Mouse (Mus musculus) lung, adult 18-20 months (tissue): ENCODE measurements around the gene Slc47a1.

ENCODE experiments used
- DNase-seq, 2 experiments: peaks; one replicate each; pipeline ENCODE4 v3.0.0; 2022; ENCODE audit warnings: mixed read lengths in 2 of 2

Slc47a1 gene

GRCm38 (mm10) chr11:61368668-61369067, 9.5 kb downstream of the Slc47a1 start:
- DNase-seq: no peak

DNA sequence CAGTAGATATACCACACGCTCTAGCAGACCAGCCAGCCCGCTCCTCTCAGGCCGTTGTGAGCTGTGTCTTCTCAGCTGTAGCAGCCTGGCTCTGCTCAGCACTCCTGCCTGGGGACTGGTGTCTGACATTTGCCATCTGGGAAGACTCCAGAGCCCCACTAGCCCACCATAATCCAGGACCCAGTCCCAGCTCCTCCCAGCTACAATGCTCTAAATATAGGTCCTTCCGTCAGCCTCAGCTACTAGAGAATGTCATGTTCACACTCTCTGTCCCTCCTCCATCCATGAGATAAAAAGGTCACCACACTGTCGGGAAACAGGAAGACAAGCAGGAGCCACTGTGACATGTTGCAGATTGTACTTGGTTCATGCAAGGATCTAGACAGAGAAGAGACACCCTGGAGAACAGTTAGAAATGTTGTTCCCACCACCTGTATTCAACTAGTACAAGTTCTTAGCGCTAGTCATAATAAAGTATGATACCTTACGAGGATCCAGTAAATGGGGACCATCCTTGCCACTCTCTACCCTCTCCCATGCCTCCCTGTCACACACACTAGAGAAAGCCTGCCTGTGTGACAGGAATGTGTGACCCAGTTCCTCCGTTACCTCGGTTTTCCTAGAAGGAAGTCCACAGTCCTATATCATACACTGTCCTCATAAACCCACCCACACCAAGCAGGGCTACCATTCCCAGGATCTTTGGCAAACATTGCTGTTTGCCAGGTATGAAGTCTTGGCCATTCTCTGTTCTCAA, 11.4 kb downstream of the Slc47a1 start:
- no peak for DNase-seq

GRCm38 (mm10) chr11:61365938-61366337, 12.2 kb downstream of the Slc47a1 start:
- DNase-seq: no peak

- no peak for DNase-seq
Observed at GRCm38 (mm10) chr11:61364096-61364495, 14.0 kb downstream of the Slc47a1 start.

DNA sequence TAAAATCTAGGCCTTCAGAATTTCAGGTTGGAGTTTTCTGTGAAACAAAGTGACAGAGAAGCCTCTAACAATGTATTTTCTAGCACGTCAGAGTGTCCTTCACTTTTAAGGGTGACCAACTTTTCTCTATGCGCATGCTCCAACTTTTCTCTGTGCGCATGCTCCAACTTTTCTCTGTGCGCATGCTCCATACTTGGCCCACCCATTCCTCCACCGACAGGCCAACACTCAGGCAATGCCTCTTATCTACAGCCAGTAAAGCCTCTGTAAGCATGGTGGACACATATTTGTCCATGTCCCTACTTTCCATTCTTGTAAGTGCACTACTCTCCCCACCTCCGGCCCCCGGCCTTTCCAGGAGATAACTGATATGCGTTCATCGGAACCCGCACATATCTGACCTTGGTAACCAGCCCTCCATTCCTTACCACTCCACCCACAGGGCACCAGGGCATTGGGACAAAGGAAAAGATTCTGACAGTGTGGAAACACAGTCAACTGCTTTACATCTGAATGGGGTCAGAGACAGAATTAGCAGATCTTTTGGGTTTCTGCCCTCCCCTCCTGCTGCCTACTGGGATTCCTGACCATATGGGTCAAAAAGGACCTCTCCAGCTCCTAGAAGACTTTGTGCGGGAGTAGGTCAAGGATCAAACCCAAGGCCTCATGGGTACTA, 16.5 kb downstream of the Slc47a1 start:
- no peak for DNase-seq

DNA sequence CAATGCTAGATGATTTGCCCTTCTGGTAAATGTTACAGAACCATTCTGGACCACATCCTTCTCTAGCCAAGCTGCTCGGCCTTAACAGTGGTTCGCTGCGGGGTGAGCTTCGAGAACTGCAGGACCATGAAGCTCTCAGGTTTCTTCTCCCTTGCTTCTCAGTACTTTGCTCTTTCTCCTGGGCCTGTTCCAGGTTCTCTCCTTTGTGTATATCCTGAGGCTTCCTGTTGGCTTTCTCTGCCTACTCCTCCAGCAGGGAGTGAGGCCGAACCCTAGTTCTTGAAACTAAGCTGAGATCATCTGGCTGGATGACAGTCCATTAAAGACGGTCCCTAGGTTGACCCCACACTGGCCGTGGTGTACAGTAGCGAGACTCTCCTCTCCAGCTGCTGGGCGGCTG, 21.5 kb downstream of the Slc47a1 start:
- no peak for DNase-seq

- no peak for DNase-seq
Observed at GRCm38 (mm10) chr11:61356111-61356510, 22.0 kb downstream of the Slc47a1 start.

DNA sequence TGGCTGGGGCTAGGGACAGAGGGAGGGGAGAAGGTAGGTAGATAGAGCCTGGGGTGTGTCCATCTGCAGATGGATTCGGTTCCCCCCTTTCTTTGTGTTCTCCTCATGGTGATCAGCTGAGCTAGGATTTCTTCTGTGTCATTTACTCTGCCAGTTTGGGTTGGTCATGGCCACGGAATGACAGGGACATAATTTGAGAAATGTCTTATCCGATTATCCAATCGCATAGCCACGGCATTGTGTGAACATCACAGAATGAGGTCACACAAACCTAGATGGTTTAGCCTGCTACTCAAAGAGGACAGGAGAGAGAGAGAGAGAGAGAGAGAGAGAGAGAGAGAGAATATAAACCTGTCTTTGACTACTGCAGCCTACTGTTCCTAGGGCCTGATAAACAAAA, 22.8 kb downstream of the Slc47a1 start:
- no peak for DNase-seq

DNA sequence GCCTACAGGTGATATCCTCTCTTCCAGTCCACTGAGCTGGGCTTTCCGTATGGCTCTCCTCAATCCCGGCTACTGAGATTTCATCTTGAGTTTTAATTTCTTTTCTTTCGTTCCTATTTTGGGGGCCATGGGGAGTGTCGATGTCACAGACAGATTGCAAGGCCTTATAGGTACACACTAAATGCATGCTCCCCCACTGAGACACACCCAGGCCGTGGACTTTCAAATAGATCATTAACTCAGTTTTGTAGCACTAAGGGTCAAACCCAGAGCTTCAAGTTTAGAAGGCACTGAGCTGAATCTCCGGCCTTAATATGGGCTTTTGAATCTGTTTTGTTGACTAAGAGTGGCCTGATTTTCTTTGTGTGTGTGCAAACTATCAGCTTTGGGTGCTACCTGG, 23.8 kb downstream of the Slc47a1 start:
- no peak for DNase-seq

DNA sequence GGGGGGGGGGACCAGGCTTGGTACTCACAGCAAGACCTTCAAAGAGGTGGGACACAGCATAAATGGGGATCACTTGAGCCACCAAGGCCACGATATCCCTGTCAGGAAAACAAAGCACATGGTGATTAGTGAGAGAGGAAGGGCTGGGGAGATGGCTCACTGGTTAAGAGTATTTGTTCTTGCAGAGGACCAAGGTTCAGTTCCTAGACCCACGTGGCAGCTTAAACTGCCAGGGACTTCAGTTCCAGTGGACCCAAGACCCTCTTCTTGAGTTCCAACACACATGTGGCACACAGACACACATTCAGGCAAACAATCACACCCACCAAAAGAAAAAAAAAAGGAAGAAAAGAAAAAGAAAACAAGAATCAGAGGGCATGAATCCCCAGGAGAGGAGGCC, 25.1 kb downstream of the Slc47a1 start:
- DNase-seq: no peak

DNA sequence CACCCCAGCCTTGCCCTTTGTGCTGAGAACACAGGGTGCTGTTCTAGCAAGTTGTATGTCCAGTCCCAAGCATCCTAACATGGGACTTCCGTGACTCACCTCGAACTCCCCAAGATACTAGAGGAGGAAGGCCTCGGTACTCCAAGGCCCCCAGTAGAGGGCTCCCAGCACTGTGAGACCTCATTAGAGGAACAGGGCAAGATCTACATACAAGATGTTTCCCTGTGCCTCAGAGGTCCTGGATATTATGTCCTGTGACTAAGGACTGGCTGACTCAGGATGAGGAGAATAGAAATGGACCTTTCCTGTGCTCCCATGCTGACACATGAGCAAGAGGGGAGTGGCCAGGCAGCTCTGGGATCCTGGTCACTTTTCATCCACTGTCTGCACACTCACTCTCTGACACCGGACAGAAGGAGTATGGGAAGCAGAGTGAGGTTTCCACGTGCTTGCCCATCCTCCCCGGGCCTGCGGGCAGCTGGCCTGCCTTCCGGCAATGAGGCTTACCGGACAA, 25.9 kb downstream of the Slc47a1 start:
- no peak for DNase-seq

DNA sequence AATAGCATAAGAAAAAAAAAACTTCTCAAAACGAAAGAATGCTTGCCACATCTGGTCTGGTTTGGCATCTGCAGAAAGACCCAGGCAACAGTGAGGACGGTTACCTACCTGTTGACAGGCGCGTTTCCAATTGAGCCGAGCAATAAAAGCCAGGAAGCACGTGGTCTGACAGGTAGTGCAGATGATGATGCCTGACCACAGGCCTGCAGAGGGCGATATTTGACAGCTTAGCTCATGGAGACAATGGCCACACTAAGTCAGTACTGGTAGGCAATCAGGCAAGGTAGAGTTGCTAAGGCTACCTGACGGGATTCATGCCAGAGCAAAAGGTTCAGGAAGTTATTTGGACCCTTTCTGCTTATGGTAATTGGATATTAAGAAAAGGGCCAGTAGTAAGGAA, 28.8 kb downstream of the Slc47a1 start:
- peak; percentile 83 to 87 for DNase-seq

- DNase-seq: no peak
Observed at GRCm38 (mm10) chr11:61346133-61346532, 32.0 kb downstream of the Slc47a1 start.

GRCm38 (mm10) chr11:61342505-61343420, 35.4 kb downstream of the Slc47a1 start, which contains the start of gene Slc47a2:
Gene Slc47a2, minus strand, starts transcription at chr11:61342860.
- DNase-seq: peak in 1 of 2 experiments; percentile 13

DNA sequence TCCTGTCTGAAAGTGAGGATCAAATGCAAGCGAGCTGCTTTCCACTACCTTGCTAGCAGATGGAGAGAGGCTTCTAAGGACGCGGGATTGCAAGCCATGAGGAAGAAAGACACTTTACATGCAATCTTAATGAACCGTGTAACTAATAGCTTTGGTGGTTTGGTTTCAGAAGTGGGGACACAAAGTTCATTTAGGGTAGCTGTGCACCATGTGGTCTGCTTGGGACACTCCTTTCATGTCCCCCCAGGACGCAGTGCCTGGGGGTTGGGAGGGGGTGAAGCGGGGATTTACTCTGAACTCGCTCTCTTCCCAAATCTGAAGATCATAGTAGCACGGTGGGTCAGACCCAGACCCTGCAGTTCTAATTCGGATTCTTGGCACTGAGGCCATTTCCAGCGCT, 36.2 kb downstream of the Slc47a1 start:
- DNase-seq: no peak

GRCm38 (mm10) chr11:61341233-61341632, 36.9 kb downstream of the Slc47a1 start:
- DNase-seq: no peak

- no peak for DNase-seq
Observed at GRCm38 (mm10) chr11:61340374-61340773, 37.8 kb downstream of the Slc47a1 start.

DNA sequence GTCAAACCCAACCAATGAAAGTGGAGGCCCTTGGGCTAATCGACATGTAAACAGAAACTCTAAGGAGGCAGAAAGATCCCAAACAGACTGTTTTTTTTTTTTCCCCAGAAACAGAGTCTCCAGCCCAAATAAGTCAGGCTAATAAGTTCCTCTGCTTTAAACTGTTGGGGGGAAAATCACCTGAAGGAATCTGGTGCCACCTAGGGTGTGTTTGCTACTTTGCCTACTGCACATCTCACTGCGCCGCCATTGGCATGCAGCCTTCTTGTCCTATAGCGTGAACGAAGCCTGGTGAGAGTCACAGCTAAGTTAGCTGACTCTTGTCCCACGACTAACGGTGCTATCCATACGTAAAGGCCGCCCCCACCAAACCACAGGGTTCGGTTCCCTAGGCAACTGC, 40.6 kb downstream of the Slc47a1 start:
- DNase-seq: no peak

DNA sequence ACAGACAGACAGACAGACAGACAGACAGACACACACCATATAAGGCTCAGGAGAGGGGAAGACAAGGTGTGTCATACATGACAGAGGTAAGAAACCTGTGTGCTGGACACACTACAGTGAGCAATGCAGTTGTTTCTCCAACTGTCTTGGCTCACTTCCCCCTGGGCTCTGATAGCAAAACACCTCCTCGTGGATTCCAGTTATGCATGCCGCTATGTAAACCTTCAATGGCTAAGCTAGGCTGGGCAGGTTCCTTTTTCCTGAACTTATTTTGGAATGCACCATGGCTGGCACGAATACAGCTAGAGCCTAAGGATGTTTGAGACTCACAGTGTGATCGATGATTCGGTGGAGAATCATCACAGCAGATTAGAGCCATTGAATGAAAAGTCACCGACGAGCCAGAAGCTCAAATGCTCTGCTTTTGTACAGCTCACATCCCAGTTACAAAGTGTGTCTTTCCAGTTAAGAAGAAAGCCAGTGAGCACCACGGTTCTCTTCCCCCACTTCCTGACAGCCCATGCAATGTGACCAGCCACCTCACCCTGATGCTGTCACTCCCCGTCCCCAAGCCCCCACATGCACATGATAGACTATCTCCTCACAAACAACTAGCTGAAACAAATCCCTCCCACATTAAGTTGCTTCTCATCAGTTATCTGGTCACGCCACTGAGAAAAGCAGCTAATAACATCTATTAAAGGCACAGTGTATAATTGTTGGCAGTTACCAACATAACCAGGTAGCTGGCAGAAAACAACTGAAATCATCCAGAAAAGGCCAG, 57.0 kb downstream of the Slc47a1 start:
- no peak for DNase-seq

DNA sequence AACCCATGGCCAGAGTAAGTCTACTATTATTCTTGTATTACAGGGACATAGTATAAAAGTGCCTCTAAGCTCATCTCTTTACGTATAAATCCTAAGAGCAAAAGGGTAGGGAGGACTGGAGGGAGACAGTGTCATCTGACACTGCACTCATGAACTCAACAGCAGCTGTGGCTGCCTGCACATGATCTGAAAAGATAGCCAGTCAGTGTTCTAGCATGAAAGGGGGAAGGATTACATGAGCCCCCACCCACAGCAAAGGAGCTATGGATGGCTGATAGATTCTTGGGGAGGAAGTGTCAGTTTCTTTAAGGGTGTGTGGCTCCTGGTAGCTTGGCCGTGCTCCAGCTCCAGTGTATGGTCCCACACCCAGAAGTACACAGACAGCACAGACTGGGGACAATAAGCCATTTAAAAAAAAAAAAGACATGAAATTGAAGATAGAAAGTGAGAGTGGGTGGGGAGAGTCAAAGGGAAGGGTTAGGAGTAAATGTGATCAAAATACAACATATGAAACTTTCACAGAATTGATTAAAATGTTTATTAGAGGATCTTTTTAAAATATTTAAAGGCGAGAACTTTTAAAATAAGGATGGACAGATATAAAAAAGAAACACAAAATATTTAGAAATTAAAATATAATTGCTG, 58.1 kb downstream of the Slc47a1 start:
- DNase-seq: no peak

GRCm38 (mm10) chr11:61319233-61319922, 58.8 kb downstream of the Slc47a1 start:
- no peak for DNase-seq
